Mouse (Mus musculus) heart, embryonic 14.5 days (tissue): ENCODE measurements around the gene Snf8. TPM values are rescaled to one million over a fixed set of nuclear protein-coding genes. Genes with fewer than 3 reads are reported as not detected.

Experiments used
- ATAC-seq: fragments of 200-750 bp; cut with Nextera tagmentation; 2 replicates; pipeline ENCODE4 v1.8.0; 2017; ENCODE audit warnings: low read depth, moderate TSS enrichment; ENCODE audit not compliant: insufficient number of reproducible peaks, insufficient read depth, low FRiP score
- H3K27ac ChIP-seq, 2 experiments: fragments of 200-500 bp in 1 of 2; fragments of 300-500 bp in 1 of 2; sonication (generic) in 1 of 2; replicated peaks in 1 of 2; 2 replicates each; pipeline ENCODE4 v1.5.1; 2012 to 2014; ENCODE audit warnings: low read depth in 2 of 2, low read length in 2 of 2, control low read depth in 1 of 2, mild to moderate bottlenecking in 1 of 2, mixed read lengths in 1 of 2; ENCODE audit not compliant: control insufficient read depth in 1 of 2, insufficient read depth in 1 of 2
- H3K27me3 ChIP-seq: fragments of 300-500 bp; sonication (generic); 2 replicates; pipeline ENCODE4 v1.6.1; 2014; ENCODE audit warnings: mild to moderate bottlenecking, low read length, control low read depth; ENCODE audit not compliant: control insufficient read depth, insufficient read depth
- H3K36me3 ChIP-seq: fragments of 300-500 bp; sonication (generic); 2 replicates; pipeline ENCODE4 v1.6.1; 2014; ENCODE audit warnings: mild to moderate bottlenecking, control low read depth, low read length, mixed read lengths; ENCODE audit not compliant: control insufficient read depth, insufficient read depth
- H3K4me1 ChIP-seq, 2 experiments: fragments of 200-500 bp in 1 of 2; fragments of 300-500 bp in 1 of 2; sonication (generic) in 1 of 2; 2 replicates each; pipeline ENCODE4 v1.6.1; 2012 to 2014; ENCODE audit warnings: low read length in 2 of 2, control low read depth in 1 of 2, mixed read lengths in 1 of 2; ENCODE audit not compliant: control insufficient read depth in 2 of 2, insufficient read depth in 2 of 2
- H3K4me2 ChIP-seq: fragments of 300-500 bp; sonication (generic); 2 replicates; pipeline ENCODE4 v1.6.1; 2014; ENCODE audit warnings: mild to moderate bottlenecking, low read length
- H3K4me3 ChIP-seq, 2 experiments: fragments of 200-500 bp in 1 of 2; fragments of 300-500 bp in 1 of 2; sonication (generic) in 1 of 2; 2 replicates each; pipeline ENCODE4 v1.5.1; 2012 to 2014; ENCODE audit warnings: low read length in 2 of 2, mild to moderate bottlenecking in 2 of 2, control low read depth in 1 of 2, low read depth in 1 of 2, moderate library complexity in 1 of 2; ENCODE audit not compliant: control insufficient read depth in 1 of 2, insufficient read depth in 1 of 2
- H3K9ac ChIP-seq: fragments of 300-500 bp; sonication (generic); 2 replicates; pipeline ENCODE4 v1.6.1; 2014; ENCODE audit warnings: mild to moderate bottlenecking, low read length
- H3K9me3 ChIP-seq: fragments of 300-500 bp; sonication (generic); 2 replicates; pipeline ENCODE4 v1.6.1; 2016; ENCODE audit warnings: low read length, control low read depth; ENCODE audit not compliant: control insufficient read depth
- WGBS: fragments of 180-500 bp; shearing (Covaris S2); extraction: QIAGEN DNeasy Blood & Tissue Kit; methylation state at CpG from one replicate; pipeline ENCODE4 v1.1.7; 2014; 5-methylcytosine and 5-hydroxymethylcytosine counted together
- polyA plus RNA-seq: library from polyadenylated mRNA; unstranded; fragments of >200 nt; fragmentation: Nextera tagmentation; extraction: Ambion mirVana; gene quantifications from 2 replicates; pipeline ENCODE4 v1.2.1, GENCODE M21; 2014

The Snf8 gene
- polyA plus RNA-seq, 1 experiment from 2014 or later = 30.5 TPM

GRCm38 (mm10) chr11:96091073-96091472 lies 56.4 kb downstream of the Snf8 start:
- H3K4me2 ChIP-seq = no peak overlapping the region
- H3K27me3 ChIP-seq = no peaks in the 10 kb centered on the region
- peaks cover 0 to 10% of the 10 kb centered on the region in 2 experiments; a peak in 1 of 4 replicates for H3K4me1 ChIP-seq
- H3K9ac ChIP-seq = no peak overlapping the region
- no peaks in the 10 kb centered on the region for H3K9me3 ChIP-seq
- no peak overlapping the region for H3K27ac ChIP-seq
- H3K4me3 ChIP-seq = no peak overlapping the region
- ATAC-seq = no peak
- 61% methylated on average over 2 of the region's 2 CpGs for WGBS
- no peaks in the 10 kb centered on the region for H3K36me3 ChIP-seq

GRCm38 (mm10) chr11:96092674-96093291 lies 58.1 kb downstream of the Snf8 start:
- Histone ChIP-seq H3K9me3 (no peaks in the 10 kb centered on the region), H3K4me1 (peaks cover 0 to 12% of the 10 kb centered on the region in 2 experiments; a peak in 1 of 4 replicates), H3K4me3 (no peak overlapping the region), H3K27ac (peak overlapping the region; percentile 68 to 78), H3K36me3 (no peaks in the 10 kb centered on the region), H3K27me3 (no peaks in the 10 kb centered on the region), H3K9ac (peak overlapping the region; percentile 34; the same call in 1 of the 2 replicates), H3K4me2 (peak overlapping the region; percentile 34)
- peak; percentile 64; the same call in 1 of the 2 replicates for ATAC-seq
- WGBS = 20% methylated on average over 7 of the region's 7 CpGs

GRCm38 (mm10) chr11:96093361-96093760 lies 58.7 kb downstream of the Snf8 start:
- no peak overlapping the region for H3K4me3 ChIP-seq
- peaks cover 0 to 12% of the 10 kb centered on the region in 2 experiments; a peak in 1 of 4 replicates for H3K4me1 ChIP-seq
- no peaks in the 10 kb centered on the region for H3K36me3 ChIP-seq
- peak overlapping the region; percentile 68 to 78; a peak in 3 of 4 replicates for H3K27ac ChIP-seq
- no peaks in the 10 kb centered on the region for H3K9me3 ChIP-seq
- no peak overlapping the region for H3K9ac ChIP-seq
- no peak for ATAC-seq
- peak overlapping the region; percentile 34; the same call in 1 of the 2 replicates for H3K4me2 ChIP-seq
- WGBS = 17% methylated on average over 3 of the region's 3 CpGs
- H3K27me3 ChIP-seq = no peaks in the 10 kb centered on the region

Other genes with a start within 250 kb of the Snf8 start
- 2.9 and 4.4 TPM in 2 replicates for gene Phospho1, start 210.4 kb upstream of the Snf8 start, polyA plus RNA-seq
- gene Gngt2, start 197.7 kb upstream of the Snf8 start, polyA plus RNA-seq = 34.1 and 34.2 TPM in 2 replicates
- gene Abi3, start 192.4 kb upstream of the Snf8 start, polyA plus RNA-seq = 9.0 and 11.4 TPM in 2 replicates
- 0.11 TPM in 1 of 2 replicates, not detected in the other for gene B4galnt2, start 120.0 kb upstream of the Snf8 start, polyA plus RNA-seq
- gene Igf2bp1, start 28.9 kb upstream of the Snf8 start, polyA plus RNA-seq = 14.0 and 17.2 TPM in 2 replicates
- not detected in 2 replicates for gene Gip, start 10.3 kb upstream of the Snf8 start, polyA plus RNA-seq
- 28.7 and 29.7 TPM in 2 replicates for gene Ube2z, start 30.5 kb downstream of the Snf8 start, polyA plus RNA-seq
- 2,464 and 2,507 TPM in 2 replicates for gene Atp5g1, start 40.8 kb downstream of the Snf8 start, polyA plus RNA-seq
- not detected in 2 replicates for gene Calcoco2, start 77.1 kb downstream of the Snf8 start, polyA plus RNA-seq
- gene Ttll6, start 98.9 kb downstream of the Snf8 start, polyA plus RNA-seq = not detected in 2 replicates
- not detected in 2 replicates for gene Hoxb13, start 159.4 kb downstream of the Snf8 start, polyA plus RNA-seq
- gene Hoxb9, start 236.6 kb downstream of the Snf8 start, polyA plus RNA-seq = not detected in 2 replicates
- not detected in 2 replicates for gene Hoxb8, start 247.0 kb downstream of the Snf8 start, polyA plus RNA-seq